Comparison of ENCODE assay signal across 20 mouse cellular contexts in the genomic region with DNA sequence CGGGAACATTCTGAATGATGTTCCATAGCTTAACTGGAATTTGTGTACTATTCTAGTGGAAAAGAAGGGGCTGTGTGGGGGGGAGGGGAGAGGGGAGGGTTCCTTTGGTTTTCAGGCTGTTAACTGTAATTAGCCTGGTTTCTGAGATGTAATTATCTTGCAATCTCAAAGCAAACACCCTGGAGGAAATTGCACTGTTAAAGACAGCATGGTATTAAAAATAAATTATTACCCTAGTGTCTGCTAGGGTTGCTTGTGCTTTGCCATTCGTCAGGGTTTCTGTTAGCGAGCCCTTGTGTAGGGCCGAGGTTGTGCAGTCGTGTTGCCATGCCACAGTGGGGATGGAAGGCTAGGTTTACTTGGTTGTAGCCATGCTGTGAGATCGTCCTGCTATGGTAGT.
DNase-seq lines count a peak whose midpoint lies in the region; ATAC-seq and TF ChIP-seq lines count a peak whose summit lies in the region.
"Had no signal": no experiment of that assay in that cellular context is flagged by ENCODE, and none has a peak within 500 bp of the region (broad histone marks: within the 10 kb centered on the region; RNA-seq: fewer than 3 reads in every experiment).

No protein-coding gene starts in this region.

- H3K4me2 ChIP-seq in forebrain, embryonic 11.5 days (ENCODE audit: low read depth, low read length, severe bottlenecking) = no peak overlapping the region
- H3K4me2 ChIP-seq in kidney, postnatal 0 days (ENCODE audit: low read length) = no peak overlapping the region
- H3K4me2 ChIP-seq in forebrain, embryonic 12.5 days = no peak overlapping the region
- H3K4me2 ChIP-seq: heart, embryonic 11.5 days had no signal

- ATAC-seq in forebrain, embryonic 11.5 days (replicated peaks; ENCODE audit: low FRiP score) = no peak
- ATAC-seq in kidney, postnatal 0 days (replicated peaks; ENCODE audit: low FRiP score, low read depth) = no peak
- peak; percentile 53 for ATAC-seq in forebrain, embryonic 12.5 days (ENCODE audit: low FRiP score)
- ATAC-seq: CD4-positive, CD25-positive, alpha-beta regulatory T cell, adult 4 months; lung, postnatal 0 days had no signal

- H3K9ac ChIP-seq in forebrain, embryonic 11.5 days (ENCODE audit: low read length) = no peak overlapping the region
- H3K9ac ChIP-seq in kidney, postnatal 0 days (ENCODE audit: low read depth, low read length) = no peak overlapping the region
- H3K9ac ChIP-seq in forebrain, embryonic 12.5 days = no peak overlapping the region

- no peaks in the 10 kb centered on the region for H3K9me3 ChIP-seq in forebrain, embryonic 11.5 days (ENCODE audit: control insufficient read depth, low read length)
- H3K9me3 ChIP-seq in forebrain, embryonic 10.5 days = no peaks in the 10 kb centered on the region
- no peaks in the 10 kb centered on the region for H3K9me3 ChIP-seq in kidney, postnatal 0 days (replicated peaks; ENCODE audit: low read length)
- no peaks in the 10 kb centered on the region for H3K9me3 ChIP-seq in forebrain, embryonic 12.5 days

- no peaks in the 10 kb centered on the region for H3K27me3 ChIP-seq in forebrain, embryonic 11.5 days (ENCODE audit: control insufficient read depth, insufficient read depth, low read length)
- no peaks in the 10 kb centered on the region for H3K27me3 ChIP-seq in forebrain, embryonic 10.5 days (ENCODE audit: poor library complexity, severe bottlenecking)
- no peaks in the 10 kb centered on the region for H3K27me3 ChIP-seq in kidney, postnatal 0 days (ENCODE audit: insufficient read depth, low read length)
- no peaks in the 10 kb centered on the region for H3K27me3 ChIP-seq in forebrain, embryonic 12.5 days

- WGBS in forebrain, embryonic 11.5 days = 75% methylated on average over 6 of the region's 6 CpGs
- 83% methylated on average over 6 of the region's 6 CpGs for WGBS in forebrain, embryonic 10.5 days
- 23% methylated on average over 6 of the region's 6 CpGs for WGBS in kidney, postnatal 0 days
- 59% methylated on average over 6 of the region's 6 CpGs for WGBS in forebrain, embryonic 12.5 days

- H3K27ac ChIP-seq in forebrain, embryonic 11.5 days (ENCODE audit: low read depth, low read length) = 0 out of 2 replicates have a peak overlapping the region, but pooled peaks have one; percentile 18
- H3K27ac ChIP-seq in forebrain, embryonic 10.5 days = no peak overlapping the region
- H3K27ac ChIP-seq in kidney, postnatal 0 days = no peak overlapping the region
- 0 out of 2 replicates have a peak overlapping the region, but pooled peaks have one; percentile 19 for H3K27ac ChIP-seq in forebrain, embryonic 12.5 days
- H3K27ac ChIP-seq: macrophage had no signal

- no peak overlapping the region for H3K4me3 ChIP-seq in forebrain, embryonic 11.5 days (ENCODE audit: low read depth, low read length)
- no peak overlapping the region for H3K4me3 ChIP-seq in forebrain, embryonic 10.5 days
- H3K4me3 ChIP-seq in kidney, postnatal 0 days (replicated peaks; ENCODE audit: low read depth, low read length) = no peak overlapping the region
- H3K4me3 ChIP-seq in forebrain, embryonic 12.5 days (replicated peaks) = no peak overlapping the region

- H3K4me1 ChIP-seq in forebrain, embryonic 11.5 days (replicated peaks; ENCODE audit: control insufficient read depth, insufficient read depth, low read length) = no peaks in the 10 kb centered on the region
- H3K4me1 ChIP-seq in forebrain, embryonic 10.5 days = peaks cover 11% of the 10 kb centered on the region
- H3K4me1 ChIP-seq in kidney, postnatal 0 days (replicated peaks; ENCODE audit: insufficient read depth, low read length) = no peaks in the 10 kb centered on the region
- H3K4me1 ChIP-seq in forebrain, embryonic 12.5 days = no peaks in the 10 kb centered on the region; the same call in 1 of the 2 replicates

- DNase-seq in forebrain, embryonic 11.5 days (ENCODE audit: low spot score) = no peak
- DNase-seq in forebrain, embryonic 10.5 days (ENCODE audit: extremely low spot score, low spot score) = no peak
- peak; percentile 64 for DNase-seq in kidney, postnatal 0 days (ENCODE audit: low spot score)
- DNase-seq in kidney, adult 11 months = no peak
- DNase-seq in forelimb bud, embryonic 11.5 days (ENCODE audit: low read depth, low spot score) = peak; percentile 26
- no peak for DNase-seq in layer of hippocampus, postnatal 10 days (ENCODE audit: low spot score in 2 of 2)
- no peak for DNase-seq in gastrocnemius, postnatal 25 days
- DNase-seq: adrenal gland, postnatal 25 days; cerebellum, adult 11 months; cerebellum, adult 9-11 months; heart, adult 11 months; kidney, adult 18-20 months; right cerebral cortex, adult 18-20 months; thymus, adult 2 months; thymus, postnatal 4 days had no signal

- H3K36me3 ChIP-seq in forebrain, embryonic 11.5 days (ENCODE audit: control insufficient read depth, insufficient read depth, low read length) = no peaks in the 10 kb centered on the region
- H3K36me3 ChIP-seq in forebrain, embryonic 10.5 days (replicated peaks) = no peaks in the 10 kb centered on the region
- no peaks in the 10 kb centered on the region for H3K36me3 ChIP-seq in kidney, postnatal 0 days (ENCODE audit: insufficient read depth, low read length)
- no peaks in the 10 kb centered on the region for H3K36me3 ChIP-seq in forebrain, embryonic 12.5 days (replicated peaks)

- TF ChIP-seq CTCF in kidney, postnatal 0 days (IDR thresholded peaks at IDR 0.05; ENCODE audit: low read depth) = no peak

Comparison
In these comparisons a context has a peak if more than half of its experiments do, and no peak if none do; other contexts are left out.
1. DNase-seq: peak in kidney, postnatal 0 days (single experiment) and forelimb bud, embryonic 11.5 days (single experiment); none in forebrain, embryonic 11.5 days (single experiment), forebrain, embryonic 10.5 days (single experiment), kidney, adult 11 months (single experiment), layer of hippocampus, postnatal 10 days (0 of 2) and gastrocnemius, postnatal 25 days (single experiment).
2. H3K27ac ChIP-seq: peak in forebrain, embryonic 11.5 days (single experiment) and forebrain, embryonic 12.5 days (single experiment); none in forebrain, embryonic 10.5 days (single experiment) and kidney, postnatal 0 days (single experiment).